Mouse (Mus musculus) adrenal gland, postnatal 36 days (tissue): ENCODE measurements at regions not wholly inside any gene's neighbourhood (a gene's known extent, or its start where the extent isn't known, plus 50 kb on each side); places are given as distances from the start of the nearest gene placed in this dataset.

Experiments used
- DNase-seq, 2 experiments: peaks; one replicate each; pipeline ENCODE4 v3.0.0; 2021; ENCODE audit warnings: mixed read lengths in 1 of 2

DNA sequence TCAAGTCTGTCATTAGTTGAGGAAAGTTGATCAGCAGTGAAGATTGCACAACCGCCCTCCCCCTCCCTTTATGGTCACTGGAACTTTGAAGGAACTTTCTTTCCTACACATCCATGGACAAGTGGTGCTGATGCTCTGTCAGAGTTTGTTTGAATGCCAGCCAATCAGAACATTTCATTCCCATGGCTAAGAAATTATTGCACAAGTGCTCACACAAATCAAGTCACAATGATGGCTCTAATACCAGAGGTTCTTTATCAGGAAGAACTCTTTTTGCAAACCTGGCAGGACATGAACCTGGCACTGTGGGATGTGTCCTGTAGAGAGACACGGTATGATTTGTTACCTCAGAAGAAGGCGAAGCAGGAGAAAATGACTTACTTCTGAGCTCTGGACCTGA, 54.3 kb upstream of the Spry2 start:
- peak in 1 of 2 experiments; percentile 53 for DNase-seq

DNA sequence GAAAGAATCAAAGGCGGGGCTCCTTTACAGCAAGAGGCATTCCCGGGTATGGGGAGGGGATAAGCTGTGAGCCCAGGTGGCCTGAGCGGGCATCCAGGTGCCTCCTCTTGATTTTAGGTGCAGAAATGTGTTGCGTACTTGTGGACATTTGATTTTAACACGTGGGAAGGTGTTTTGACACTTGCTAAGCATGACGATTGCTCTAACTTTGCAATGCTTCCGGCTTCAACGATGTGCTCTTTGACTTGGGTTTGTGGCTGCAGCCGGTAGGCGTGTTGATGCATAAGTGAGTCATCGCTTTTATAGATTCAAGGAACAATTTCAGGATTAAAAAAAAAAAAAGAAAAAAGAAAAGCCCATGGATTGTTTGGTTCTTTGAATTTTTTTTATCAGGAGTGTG, 58.5 kb upstream of the Spry2 start:
- no peak for DNase-seq

DNA sequence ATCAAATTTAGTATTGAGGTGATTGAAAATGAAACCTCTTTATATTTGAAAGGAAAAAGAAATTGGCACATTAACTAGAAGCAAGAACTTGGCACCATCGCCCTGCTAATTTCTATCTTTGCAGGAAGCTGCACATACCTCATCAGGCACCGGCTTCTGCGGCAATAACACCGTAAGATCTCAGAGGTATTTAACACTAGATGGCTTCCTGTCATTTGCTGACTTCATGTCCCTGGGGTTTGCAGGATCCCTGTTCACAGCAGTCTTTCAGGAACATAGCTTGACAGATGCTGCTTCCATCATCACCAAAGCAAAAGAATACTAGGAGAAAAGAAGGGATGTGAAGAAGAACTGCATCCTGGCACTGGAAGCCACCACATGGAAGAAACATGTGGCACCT, 60.2 kb upstream of the Spry2 start:
- no peak for DNase-seq

DNA sequence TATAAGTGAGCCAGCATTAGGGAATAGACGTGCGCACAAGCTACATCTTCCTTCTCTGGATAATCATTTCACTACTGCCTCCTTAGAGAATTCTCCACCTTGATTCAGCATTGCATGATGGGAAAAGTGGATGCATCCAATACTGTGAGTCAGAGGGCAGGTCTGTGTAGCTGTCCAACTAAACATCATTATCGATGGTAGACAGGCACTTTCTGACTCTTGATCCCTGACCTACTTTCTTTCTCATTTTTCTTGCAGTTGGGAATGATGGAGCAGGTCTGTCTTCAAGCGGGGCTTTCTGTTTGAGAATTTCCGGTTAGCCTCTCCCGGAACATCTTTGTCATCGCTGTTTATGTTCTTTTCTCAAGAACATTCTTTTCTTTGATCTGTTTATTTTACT, 61.4 kb upstream of the Spry2 start:
- DNase-seq = no peak

DNA sequence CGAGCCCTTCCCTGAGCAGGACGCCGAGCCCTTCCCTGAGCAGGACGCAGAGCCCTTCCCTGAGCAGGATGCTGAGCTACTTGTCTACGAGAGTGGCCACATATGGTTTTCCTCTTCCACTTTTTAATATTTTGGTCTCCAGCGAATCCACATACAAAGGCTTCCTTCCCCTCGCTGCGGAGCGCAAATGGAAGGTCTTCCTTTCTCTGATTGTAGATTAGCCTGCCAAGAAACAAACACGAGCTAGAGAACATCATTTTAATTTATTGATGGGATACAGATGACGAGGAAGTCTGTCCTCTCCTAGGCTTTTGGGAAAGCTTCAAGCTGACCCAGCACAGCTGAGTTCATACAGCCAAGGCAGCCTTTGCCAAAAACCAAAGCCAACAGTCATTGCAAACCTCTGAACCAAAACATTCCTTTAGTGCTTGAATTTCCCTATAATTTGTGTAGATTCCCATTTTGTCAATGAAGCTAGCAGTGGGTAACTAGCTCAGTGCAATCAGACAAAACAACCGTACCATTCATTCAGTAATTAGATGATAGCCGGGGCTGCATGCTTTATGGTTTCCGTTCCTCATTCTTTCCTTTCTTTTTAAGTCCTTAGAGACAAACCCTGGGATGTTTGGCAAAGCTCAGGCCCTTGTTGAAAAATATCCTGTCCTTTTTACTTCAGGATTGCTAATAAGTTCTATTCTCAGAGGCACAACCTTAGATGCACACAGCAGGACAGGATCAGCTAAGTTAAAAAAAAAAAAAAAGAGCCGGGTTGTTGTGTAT, 83.1 kb upstream of the Spry2 start:
- peak; percentile 6 to 23 for DNase-seq

DNA sequence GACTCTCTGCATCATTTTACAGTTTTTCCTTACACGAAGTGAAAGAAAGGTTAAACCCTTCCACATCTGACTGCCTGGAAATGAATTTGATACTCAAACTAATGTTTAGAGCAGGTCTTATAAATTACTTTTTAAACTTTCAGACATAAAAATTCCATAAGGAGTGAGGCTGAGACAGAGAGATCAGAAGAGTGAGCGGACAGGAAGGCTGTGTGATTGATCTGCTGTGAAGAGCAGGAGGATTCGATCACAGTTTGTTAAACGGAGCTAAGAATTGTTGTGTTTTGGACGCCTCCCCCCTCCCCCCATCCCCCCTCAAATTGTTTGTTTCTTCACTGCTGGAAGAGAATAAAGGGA, 83.7 kb upstream of the Spry2 start:
- DNase-seq = no peak

DNA sequence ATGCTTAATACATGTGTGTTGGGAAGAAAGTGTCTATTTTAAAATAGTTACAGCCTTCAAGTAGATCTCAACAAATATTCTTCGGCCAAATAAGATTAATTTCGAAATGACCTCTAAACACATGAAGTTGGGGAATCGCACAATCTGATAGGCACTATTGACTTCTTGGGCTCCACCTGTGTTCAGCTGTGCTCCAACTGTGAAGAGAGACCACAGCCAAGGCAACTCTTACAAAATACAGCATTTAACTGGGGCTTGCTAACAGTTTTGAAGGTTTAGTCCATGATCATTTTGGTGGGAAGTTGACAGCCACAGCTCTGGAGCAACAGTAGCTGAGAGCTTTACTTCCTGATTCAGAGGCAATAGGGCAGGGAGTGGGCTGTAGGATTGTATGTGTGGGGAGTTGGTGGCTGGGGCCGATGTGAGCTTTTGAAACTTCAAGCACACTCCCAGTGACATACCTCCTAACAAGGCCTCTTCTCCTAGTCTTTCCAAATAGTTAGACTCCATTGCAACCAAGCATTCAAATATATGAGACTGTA, 90.8 kb upstream of the Spry2 start:
- DNase-seq = no peak

DNA sequence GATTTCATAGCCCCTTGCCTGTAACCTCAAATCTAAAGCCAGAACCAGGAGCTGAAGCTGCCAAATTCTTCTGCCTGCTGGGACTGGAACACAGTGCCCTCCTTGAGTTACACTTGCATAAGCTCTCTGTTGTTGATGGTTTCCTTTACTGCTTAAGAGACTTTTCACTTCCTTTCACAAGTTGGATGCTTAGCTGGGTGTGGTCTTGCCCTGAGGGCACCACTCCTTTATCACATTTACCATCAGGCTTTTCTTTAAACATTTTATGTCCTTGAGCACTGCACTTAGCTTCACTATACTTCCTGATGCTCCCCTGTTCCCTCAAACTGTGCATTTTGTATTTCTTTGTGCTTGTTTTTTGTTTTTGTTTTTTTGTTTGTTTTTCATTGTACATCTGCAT, 92.1 kb upstream of the Spry2 start:
- no peak for DNase-seq

DNA sequence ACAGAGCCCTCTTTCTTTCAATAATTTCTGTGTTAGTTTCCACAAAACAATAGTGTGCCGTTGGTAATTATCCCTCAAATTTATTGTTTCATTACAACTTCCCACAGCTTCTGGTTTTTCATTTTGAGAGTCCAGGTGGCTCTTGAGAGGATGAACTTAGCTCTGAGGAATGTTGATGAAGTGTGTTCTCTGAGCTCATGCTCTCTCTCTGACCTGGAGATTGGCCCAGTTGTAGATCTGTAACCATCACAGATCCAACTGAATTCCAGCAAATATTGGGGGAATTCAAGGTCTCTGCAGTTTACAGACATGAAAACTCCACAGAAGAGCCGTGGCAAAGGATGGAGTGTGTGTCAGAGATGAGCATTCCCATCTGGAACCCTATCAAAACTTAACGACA, 96.5 kb upstream of the Spry2 start:
- DNase-seq = no peak

DNA sequence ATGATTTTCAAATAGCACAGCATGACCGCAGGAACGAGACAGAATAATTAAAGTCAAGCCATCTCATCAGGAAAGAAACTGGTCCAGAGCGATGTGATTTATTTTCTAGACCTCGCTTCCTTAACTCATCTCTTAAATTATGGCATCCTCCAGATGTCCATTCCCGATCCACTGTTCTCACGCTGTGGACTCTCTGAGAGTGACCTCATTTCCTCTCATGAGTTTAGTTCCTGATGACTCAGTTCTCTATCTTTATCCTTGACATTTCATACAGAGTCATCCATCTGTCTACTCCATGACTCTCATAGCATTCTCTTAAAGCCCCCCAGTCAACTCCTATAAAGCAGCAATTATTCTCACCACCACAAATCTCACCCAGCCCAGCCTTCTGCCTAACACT, 103.2 kb upstream of the Spry2 start:
- DNase-seq = peak; percentile 38

DNA sequence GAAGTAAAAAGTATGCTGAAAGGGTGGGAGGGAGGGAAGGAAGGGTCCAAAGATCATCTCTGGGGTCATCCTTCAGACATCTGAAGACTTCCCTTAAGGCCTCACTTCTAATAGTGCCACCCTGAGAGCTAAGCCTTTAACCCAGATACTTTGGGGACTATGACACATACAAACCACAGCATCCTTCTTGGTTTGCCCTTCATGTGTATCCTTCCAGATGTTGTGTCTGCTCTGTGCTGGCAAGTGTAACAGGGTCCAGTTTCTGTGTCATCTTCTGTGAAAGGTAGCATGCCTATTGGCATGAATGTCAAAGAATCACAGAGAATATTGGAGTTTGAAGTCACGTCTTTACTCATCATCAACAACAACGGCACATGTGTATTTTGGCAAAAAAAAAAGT, 98.2 kb upstream of the Trim52 start:
- no peak for DNase-seq

DNA sequence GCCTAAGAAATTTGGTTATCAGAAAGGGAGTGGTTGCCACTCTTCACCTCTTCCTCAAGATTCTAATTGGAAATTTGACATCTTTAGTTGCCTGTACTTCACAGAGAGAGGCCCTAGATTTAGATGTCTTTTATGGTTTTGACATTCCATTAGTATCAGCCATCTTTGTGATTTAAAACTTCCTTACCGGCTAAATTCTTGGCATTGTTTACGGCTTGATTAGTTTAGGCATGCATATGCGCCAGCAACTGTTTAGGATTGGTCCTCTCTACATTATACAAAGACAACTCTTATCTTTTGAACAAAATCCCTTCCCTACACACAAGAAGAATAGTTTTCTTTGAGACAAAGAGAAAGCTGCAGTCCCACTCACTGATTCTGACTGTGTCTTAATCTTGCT, 97.0 kb upstream of the Trim52 start:
- DNase-seq = no peak

DNA sequence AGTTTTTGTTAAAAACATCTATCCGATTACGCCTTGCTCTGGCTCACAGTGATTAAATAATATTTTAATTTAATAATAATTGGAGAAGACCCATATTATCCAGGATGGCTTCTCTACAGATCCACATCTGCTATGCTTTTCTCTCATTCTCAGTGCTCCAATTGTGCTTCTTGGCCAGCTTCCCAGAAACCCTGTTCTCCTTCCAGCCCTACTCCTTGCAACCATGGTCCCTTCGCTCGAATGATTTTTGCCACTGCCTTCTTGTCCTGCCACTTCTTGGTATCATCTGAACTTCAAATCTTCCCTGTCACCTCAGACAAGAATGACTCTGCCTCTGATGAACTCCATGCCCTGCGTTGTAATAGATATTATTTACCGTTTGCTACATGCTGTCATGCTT, 95.0 kb upstream of the Trim52 start:
- peak; percentile 17 to 26 for DNase-seq

DNA sequence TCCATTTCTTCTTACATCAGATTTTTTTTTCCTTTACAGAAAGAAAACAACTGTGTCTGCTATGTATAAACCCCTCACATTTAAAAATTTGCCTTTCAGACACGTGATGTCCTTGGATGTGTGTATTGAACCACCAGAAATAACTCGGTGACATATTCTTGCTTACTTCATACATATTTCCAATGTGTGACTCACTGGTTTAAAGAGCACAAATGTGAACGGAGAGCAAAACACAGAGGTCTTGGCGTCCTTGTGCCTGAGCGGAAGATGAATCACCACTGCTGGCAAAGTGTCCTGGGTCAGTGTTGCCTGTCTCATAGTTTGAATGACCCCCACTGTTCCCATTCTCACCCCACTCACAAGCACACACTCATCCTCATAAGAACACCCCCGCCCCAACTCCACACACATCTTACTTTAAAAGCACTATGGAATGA, 94.0 kb upstream of the Trim52 start:
- DNase-seq = peak; percentile 85 to 90

DNA sequence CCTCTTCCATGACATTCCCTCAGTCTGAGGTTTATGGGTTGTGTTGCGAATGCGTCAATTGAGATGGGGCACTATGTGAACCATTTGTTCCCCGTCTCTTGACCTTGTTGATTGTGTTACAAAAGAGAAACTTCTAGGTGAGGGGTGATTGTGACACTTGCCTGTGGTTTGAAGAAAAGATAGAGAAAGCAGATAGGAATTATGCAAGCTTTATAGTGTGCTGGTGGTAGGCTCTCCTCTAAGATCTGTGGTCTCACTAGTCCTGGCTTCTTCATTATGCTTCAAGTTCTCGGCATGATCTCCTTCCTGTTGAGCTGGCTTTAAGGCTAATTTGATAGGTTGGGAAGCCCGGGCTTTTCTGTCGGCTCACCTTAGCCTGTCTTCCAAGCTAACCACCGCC, 83.2 kb upstream of the Trim52 start:
- DNase-seq = no peak

DNA sequence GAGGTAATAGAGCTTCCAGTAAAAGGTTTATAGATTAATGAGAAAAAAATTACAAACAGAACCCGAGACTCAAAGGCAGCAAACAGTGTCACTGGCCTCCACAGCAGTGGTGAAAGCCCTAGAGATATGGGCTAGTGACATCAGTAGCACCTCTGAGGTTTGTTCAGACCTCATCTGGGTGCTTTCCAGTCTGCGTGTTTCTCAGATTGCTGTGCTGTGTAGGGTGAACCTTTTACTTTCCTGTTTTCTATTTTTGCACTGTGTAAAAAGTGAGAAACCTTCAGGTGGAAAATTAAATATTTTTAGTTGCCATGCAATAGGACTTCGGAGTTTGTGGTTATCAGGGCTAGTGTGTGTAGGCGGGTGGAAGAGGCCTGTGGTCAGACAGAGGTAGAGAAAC, 79.2 kb upstream of the Trim52 start:
- DNase-seq = no peak

DNA sequence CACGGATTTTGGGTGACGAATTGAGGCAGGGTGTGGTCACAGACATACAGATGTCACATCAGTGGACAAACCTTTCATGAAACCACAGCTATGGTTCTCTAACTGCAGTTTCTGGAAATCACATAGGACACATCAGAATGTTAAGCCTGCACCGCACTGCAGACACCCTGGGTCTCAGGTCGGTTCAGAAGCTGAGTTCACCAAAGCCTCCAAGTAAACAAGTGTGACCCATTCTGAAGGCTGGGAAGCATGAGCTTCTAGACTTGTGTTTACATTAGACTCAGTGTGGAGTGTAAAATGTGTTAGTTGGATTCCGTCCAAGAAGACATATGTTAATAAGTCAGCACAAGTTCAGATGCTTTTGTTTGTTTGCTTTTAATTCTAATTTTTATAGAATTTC, 78.3 kb upstream of the Trim52 start:
- DNase-seq = no peak

DNA sequence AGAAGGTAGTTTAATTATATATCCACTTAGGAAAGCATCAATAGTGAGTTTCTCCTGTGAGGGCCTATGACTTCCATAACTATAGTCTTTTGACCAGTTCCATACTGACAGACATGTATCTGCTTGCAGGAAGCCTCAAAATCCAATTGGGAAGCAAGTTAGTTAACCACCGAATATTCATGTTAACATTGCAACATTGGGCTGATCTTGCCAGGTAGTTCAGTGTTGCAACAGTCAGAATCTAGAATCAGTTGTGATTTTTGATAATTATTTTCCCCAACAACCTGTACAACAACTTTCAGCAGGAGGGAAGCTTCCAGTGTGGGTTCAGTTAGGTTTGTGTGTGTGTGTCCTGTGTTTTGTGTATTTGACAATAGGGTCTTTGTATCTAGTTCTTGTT, 74.9 kb upstream of the Trim52 start:
- no peak for DNase-seq

DNA sequence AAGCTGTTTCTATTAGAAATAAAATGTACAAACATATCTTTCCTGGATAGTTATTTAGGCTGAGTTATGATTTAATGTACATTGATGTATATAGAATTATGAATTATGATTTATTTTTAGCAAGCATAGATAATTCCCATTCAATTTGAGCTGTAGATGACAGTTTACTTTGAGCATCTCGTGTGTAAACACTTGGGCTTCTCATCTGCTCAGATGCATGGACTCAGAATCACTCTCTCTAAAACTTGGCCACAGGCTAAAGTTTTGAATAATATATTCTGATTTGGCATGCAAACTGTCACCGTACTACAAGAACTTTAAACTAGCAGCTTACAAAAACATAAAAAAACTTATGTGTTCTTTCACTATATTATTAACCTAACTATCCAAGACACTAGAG, 72.2 kb upstream of the Trim52 start:
- DNase-seq = no peak

DNA sequence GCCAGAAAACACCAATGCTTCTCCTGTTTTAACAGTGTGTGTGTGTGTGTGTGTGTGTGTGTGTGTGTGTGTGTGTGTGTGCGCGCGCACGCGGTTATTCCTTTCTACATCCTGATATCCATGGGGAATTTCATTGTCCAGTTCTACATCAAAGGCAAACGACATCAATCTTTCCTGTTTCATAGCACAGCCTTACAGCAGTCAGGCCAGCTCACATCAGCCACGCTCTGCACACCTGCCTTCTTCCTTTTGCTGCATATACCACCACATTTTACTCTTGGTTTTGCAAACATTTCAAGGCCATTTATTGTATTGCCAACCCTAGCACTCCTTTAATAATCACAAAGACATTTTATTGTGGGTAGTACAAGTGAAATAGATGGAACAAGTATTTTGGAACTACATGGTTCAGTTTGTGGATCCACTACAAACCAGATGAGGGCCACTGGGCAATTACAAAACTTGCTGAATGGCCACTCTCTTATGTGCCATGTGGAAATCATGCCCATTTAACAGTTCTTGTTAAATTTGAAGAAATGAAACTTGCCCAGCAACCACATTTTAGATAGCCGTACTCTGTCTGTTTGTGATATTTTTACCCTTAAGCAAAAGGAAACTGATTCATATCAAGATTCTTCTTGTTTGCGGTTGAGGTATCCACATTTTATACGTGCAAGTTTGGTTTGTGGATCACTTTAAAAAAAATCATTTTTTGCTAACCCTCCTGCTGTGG, 70.9 kb upstream of the Trim52 start:
- DNase-seq = no peak

DNA sequence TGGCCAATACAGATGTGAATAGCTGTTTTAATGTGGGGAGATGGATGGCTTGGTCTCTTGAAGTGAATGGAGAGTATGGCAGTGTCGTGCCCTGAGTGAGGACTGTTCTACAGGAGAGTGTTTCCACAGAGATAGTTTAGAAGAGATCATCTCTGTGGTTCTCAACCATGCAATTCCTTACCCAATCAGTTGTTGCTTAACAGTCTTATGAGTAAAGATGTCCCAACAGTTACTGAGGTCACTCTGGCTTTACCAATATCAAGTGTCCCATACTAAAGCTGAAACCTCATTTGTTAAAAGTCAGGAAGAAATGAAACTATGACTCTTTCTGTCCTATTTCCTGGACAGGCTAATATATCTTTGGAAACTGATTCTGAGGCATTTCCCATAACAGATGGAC, 61.7 kb upstream of the Trim52 start:
- DNase-seq = no peak

DNA sequence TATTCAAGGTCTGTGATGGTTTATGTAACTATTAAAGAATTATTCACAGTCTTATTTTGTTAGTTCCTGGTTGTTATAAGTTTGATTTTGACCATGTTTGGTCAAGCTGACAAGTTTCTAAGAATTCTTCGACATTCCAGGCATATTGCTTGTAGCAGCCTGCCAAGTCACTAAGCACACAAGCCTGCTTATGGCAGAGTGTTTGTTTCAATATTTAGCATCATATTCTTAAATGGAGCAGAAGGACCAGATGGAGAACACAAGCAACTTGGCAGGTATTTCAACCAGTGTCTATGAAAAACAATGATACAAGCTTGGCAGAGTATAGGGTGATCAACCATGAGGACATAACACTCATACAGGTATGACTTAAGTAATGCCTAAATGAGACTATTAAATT, 55.8 kb upstream of the Trim52 start:
- DNase-seq = no peak

DNA sequence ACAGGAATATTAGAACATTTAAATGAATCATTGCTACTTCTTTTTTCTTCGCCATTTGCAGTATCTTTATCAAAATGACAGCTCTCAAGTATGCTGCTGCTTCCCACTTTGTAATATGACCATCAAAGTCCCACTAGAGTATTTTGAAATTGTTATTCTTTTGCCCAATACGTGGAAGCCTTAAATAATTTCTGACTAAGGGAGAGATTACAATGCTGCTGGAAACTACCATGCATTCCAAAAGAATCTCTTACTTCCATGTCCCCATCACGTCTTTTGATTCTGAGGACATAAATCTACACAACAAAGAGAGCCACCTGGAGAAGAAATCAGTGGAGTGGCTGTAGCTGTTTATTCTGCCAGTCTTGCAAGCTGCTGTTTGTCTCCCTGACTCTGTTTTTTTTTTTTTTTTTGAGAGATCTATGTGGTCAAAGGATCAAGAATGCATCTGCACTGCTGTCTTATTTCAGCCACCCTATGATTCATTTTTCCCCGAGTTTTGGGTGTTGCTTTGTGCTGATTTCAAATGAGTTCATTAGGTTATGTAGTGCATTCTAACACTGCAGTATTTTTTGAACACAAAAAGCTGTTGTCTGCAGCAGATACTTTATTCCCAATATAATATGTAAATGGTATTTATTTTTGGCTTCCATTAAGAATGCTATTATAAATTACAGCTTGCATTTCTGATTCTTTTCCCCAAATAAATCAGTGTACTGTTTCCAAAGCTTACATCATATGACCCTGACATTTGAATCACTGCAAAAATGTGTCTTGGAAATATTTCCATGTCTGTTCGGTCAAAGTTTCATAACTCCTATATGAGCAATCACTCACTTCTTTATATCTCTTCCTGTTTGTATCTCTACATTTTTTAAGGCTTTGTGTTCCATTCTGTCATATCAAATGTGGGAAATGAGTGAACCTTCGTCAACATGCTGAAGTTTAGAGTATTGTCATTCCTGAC, 53.1 kb upstream of the Trim52 start:
- DNase-seq = peak in 1 of 2 experiments; percentile 7
